Mouse (Mus musculus) adrenal gland, adult 18-20 months (tissue): ENCODE data around the gene Ppp1r12a. TPM values are rescaled to one million over a fixed set of nuclear protein-coding genes. Genes with fewer than 3 reads are reported as not detected.

ENCODE experiments used
- DNase-seq, 2 experiments: peaks; one replicate each; pipeline ENCODE4 v3.0.0; 2021 to 2022; ENCODE audit warnings: low spot score in 2 of 2
- total RNA-seq, 2 experiments: library from RNA; stranded (reverse); gene quantifications; 1 replicate in 1 of 2; 2 replicates in 1 of 2; pipeline ENCODE4 v1.2.3; 2021

Ppp1r12a gene
- total RNA-seq, 2 experiments from 2014 or later: 95.9 to 109 TPM

DNA sequence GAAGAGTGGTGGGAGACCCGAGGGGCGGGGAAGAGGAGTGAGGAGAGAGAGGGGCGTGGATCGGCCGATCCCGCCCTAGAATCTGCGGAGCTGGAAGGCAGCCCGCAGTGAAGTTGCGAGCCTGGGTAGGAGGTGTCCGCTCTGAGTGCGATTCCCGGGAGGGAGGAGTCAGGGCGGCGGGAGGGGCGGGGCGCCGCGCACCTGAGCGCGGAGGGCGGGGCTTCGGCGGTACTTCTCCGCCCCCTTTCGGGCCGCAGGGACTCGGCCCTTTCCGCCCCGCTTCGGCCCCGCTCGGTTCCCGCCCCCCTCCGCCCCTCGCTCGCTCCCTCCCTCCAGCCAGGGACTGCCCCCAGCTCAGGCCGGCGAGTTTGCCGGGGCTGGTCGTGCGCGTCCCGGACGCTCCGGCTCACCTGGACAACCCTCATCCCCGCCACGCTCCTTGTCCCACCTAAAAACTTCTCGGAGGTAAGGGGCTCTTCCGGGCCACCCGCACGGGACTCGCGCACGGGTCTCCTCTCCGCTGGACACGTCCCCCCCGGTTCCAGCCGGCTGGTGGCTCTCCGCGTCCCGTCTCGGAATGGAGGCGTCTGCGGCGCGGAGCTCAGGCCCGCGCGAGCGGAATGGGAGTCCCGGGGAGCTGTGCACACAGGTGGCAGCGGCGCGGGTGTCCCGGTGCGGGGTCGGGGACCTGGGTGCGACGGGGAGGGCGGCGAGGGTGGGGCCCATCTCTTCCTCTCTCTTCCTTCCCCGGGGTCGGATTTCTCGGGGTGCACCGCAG lies 170.0 kb downstream of the Ppp1r12a start, which contains the start of gene Pawr:
TSS of gene Pawr (plus strand) at position 338 of the 778 bp plus-strand sequence.
- peak; percentile 70 to 71 for DNase-seq

DNA sequence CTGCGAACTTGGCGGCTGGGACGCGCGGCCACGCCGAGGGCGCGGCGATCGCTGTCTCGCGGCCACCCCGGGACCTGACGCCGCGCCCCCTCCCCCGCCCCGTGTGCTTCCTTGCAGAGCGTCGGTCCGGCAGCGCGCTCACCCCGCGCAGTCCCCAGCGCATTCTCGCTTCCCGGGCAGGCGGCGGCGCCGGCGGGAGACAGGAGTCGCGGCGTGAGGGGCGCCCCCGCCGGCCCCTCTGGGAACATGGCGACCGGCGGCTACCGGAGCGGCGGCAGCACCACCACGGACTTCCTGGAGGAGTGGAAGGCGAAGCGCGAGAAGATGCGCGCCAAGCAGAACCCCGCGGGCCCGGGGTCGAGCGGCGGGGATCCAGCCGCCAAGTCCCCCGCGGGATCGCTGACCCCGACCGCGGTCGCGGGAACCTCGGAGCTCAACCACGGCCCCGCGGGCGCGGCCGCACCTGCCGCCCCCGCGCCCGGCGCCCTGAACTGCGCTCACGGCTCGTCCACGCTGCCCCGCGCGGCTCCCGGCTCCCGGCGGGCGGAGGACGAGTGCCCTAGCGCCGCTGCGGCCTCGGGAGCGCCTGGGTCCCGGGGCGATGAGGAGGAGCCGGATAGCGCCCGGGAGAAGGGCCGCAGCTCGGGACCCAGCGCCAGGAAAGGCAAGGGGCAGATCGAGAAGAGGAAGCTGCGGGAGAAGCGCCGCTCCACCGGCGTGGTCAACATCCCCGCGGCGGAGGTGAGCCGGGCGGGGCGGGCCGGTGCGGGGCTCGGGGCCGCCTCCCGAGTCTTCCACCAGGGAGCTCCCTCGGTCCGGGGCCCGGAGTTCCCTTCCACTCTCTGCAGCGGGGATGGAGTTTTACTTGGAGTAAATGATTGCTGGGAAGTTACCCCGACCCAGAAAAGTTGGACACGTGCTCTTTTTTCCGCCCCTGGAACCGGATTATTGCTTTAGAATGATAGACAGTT lies 170.9 kb downstream of the Ppp1r12a start:
- DNase-seq: peak; percentile 42 to 48

DNA sequence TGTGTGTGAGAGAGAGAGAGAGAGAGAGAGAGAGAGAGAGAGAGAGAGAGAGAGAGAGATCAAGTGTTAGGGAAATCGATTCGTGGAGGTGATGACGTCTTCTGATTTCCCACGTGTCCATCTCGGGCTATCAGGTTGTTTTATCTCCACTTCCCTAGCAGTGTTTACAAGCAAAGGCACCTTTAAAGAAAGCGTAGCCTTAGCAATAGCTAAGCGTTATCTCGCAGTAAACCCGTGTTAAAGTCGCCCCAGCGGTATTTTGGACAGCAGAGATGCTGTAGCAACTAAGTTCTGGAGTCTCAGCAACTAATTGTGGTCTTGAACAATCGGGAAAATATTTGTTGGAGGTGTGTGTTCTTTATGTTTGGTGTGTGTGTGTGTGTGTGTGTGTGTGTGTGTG lies 171.6 kb downstream of the Ppp1r12a start:
- no peak for DNase-seq

Other genes starting within 250 kb of the Ppp1r12a start
- gene Pawr, start 169.9 kb downstream of the Ppp1r12a start, total RNA-seq: 10 to 100 TPM in 1 of 2 experiments, 1 to 10 TPM in 1; 8.0 to 10.3 TPM